Mouse (Mus musculus) myocyte (in vitro differentiated cells): ENCODE measurements around the gene Triap1.

ENCODE experiments used
- CEBPB ChIP-seq: IDR thresholded peaks from 2 replicates; pipeline ENCODE4 v1.6.1; 2011; ENCODE audit warnings: mild to moderate bottlenecking, moderate library complexity; ENCODE audit not compliant: poor library complexity, insufficient read depth, severe bottlenecking
- E2F4 ChIP-seq: IDR thresholded peaks from one replicate; pipeline ENCODE4 v1.6.1; 2011; ENCODE audit warnings: mild to moderate bottlenecking, control low read depth, moderate library complexity; ENCODE audit not compliant: insufficient read depth
- MAX ChIP-seq: IDR thresholded peaks from one replicate; pipeline ENCODE4 v1.6.1; 2011; ENCODE audit warnings: low read depth, mild to moderate bottlenecking, control low read depth
- MYOD1 ChIP-seq, 3 experiments: IDR thresholded peaks; one replicate each; pipeline ENCODE4 v1.6.1; 2011; ENCODE audit warnings: control low read depth in 2 of 3, low read depth in 2 of 3, mild to moderate bottlenecking in 2 of 3, moderate library complexity in 1 of 3; ENCODE audit not compliant: insufficient read length in 2 of 3, control insufficient read depth in 1 of 3
- MYOG ChIP-seq, 3 experiments: IDR thresholded peaks; one replicate each; pipeline ENCODE4 v1.6.1; 2011; ENCODE audit warnings: control low read depth in 2 of 3, low read depth in 2 of 3, mild to moderate bottlenecking in 2 of 3; ENCODE audit not compliant: insufficient read length in 2 of 3, control insufficient read depth in 1 of 3, insufficient read depth in 1 of 3
- POLR2A ChIP-seq: IDR thresholded peaks from one replicate; pipeline ENCODE4 v1.6.1; 2011; ENCODE audit warnings: low read depth, mild to moderate bottlenecking, control low read depth, moderate library complexity; ENCODE audit not compliant: insufficient read length
- POLR2AphosphoS2 ChIP-seq: IDR thresholded peaks from one replicate; pipeline ENCODE4 v1.6.1; 2011; ENCODE audit warnings: low read depth, control low read depth; ENCODE audit not compliant: insufficient read length
- SRF ChIP-seq: IDR thresholded peaks from one replicate; pipeline ENCODE4 v1.6.1; 2011; ENCODE audit warnings: low read depth; ENCODE audit not compliant: control insufficient read depth, insufficient read length
- TCF12 ChIP-seq: IDR thresholded peaks from one replicate; pipeline ENCODE4 v1.6.1; 2011; ENCODE audit warnings: mild to moderate bottlenecking, control low read depth; ENCODE audit not compliant: poor library complexity, insufficient read depth, severe bottlenecking
- TCF3 ChIP-seq: IDR thresholded peaks from one replicate; pipeline ENCODE4 v1.6.1; 2011; ENCODE audit warnings: low read depth, control low read depth; ENCODE audit not compliant: insufficient read length
- USF1 ChIP-seq: IDR thresholded peaks from one replicate; pipeline ENCODE4 v1.6.1; 2011; ENCODE audit warnings: low read depth, mild to moderate bottlenecking, control low read depth, moderate library complexity

- no peak for TF ChIP-seq POLR2AphosphoS2
- TF ChIP-seq TCF12: no peak
- no peak for TF ChIP-seq MAX
- TF ChIP-seq POLR2A: no peak
- TF ChIP-seq MYOD1 (IDR thresholded peaks at IDR 0.05; ENCODE audit: control insufficient read depth in 1 of 3, insufficient read length in 2 of 3, low read depth in 2 of 3): no peak
- no peak for TF ChIP-seq USF1
- TF ChIP-seq CEBPB: no peak
- no peak for TF ChIP-seq SRF
- no peak for TF ChIP-seq TCF3
- TF ChIP-seq E2F4: no peak
- no peak for TF ChIP-seq MYOG (IDR thresholded peaks at IDR 0.05; ENCODE audit: control insufficient read depth in 1 of 3, insufficient read depth in 1 of 3, insufficient read length in 2 of 3, low read depth in 2 of 3)
Observed at GRCm38 (mm10) chr5:115340007-115340406, 1.0 kb upstream of the Triap1 start.
